Mouse (Mus musculus) neural tube, embryonic 14.5 days (tissue): ENCODE measurements around the gene Gm11627. TPM values are rescaled to one million over a fixed set of nuclear protein-coding genes. Genes with fewer than 3 reads are reported as not detected.

Source experiments
- ATAC-seq: fragments of 200-750 bp; cut with Nextera tagmentation; 2 replicates; pipeline ENCODE4 v1.8.0; 2017; ENCODE audit warnings: low read depth, mild to moderate bottlenecking, moderate TSS enrichment, moderate library complexity
- H3K27ac ChIP-seq: fragments of 300-500 bp; sonication (generic); 2 replicates; pipeline ENCODE4 v1.5.1; 2014; ENCODE audit warnings: low read depth, mild to moderate bottlenecking, control low read depth, low read length, moderate library complexity, mixed read lengths
- H3K27me3 ChIP-seq: fragments of 300-500 bp; sonication (generic); 2 replicates; pipeline ENCODE4 v1.6.1; 2014; ENCODE audit warnings: low read length; ENCODE audit not compliant: control insufficient read depth, insufficient read depth
- H3K36me3 ChIP-seq: fragments of 300-500 bp; sonication (generic); 2 replicates; pipeline ENCODE4 v1.6.1; 2014; ENCODE audit warnings: low read length, mixed read lengths; ENCODE audit not compliant: control insufficient read depth, insufficient read depth
- H3K4me1 ChIP-seq: fragments of 300-500 bp; sonication (generic); 2 replicates; pipeline ENCODE4 v1.6.1; 2014; ENCODE audit warnings: low read length; ENCODE audit not compliant: control insufficient read depth, insufficient read depth
- H3K4me2 ChIP-seq: fragments of 300-500 bp; sonication (generic); 2 replicates; pipeline ENCODE4 v1.6.1; 2014; ENCODE audit warnings: mild to moderate bottlenecking, low read depth, low read length, control low read depth
- H3K4me3 ChIP-seq: fragments of 300-500 bp; sonication (generic); 2 replicates; pipeline ENCODE4 v1.5.1; 2014; ENCODE audit warnings: low read depth, low read length, control low read depth, mixed read lengths
- H3K9ac ChIP-seq: fragments of 300-500 bp; sonication (generic); replicated peaks from 2 replicates; pipeline ENCODE4 v1.6.1; 2014; ENCODE audit warnings: low read depth, mild to moderate bottlenecking, control low read depth, low read length, mixed read lengths
- H3K9me3 ChIP-seq: fragments of 300-500 bp; sonication (generic); 2 replicates; pipeline ENCODE4 v1.6.1; 2016; ENCODE audit warnings: low read length; ENCODE audit not compliant: control insufficient read depth
- WGBS: fragments of 180-500 bp; shearing (Covaris S2); extraction: QIAGEN DNeasy Blood & Tissue Kit; methylation state at CpG from one replicate; pipeline ENCODE4 v1.1.7; 2014; 5-methylcytosine and 5-hydroxymethylcytosine counted together
- polyA plus RNA-seq: library from polyadenylated mRNA; unstranded; fragments of >200 nt; fragmentation: Nextera tagmentation; extraction: Ambion mirVana; gene quantifications from 2 replicates; pipeline ENCODE4 v1.2.1, GENCODE M21; 2014

Gm11627 gene
- polyA plus RNA-seq, 1 experiment from 2014 or later = 6.9 TPM

DNA sequence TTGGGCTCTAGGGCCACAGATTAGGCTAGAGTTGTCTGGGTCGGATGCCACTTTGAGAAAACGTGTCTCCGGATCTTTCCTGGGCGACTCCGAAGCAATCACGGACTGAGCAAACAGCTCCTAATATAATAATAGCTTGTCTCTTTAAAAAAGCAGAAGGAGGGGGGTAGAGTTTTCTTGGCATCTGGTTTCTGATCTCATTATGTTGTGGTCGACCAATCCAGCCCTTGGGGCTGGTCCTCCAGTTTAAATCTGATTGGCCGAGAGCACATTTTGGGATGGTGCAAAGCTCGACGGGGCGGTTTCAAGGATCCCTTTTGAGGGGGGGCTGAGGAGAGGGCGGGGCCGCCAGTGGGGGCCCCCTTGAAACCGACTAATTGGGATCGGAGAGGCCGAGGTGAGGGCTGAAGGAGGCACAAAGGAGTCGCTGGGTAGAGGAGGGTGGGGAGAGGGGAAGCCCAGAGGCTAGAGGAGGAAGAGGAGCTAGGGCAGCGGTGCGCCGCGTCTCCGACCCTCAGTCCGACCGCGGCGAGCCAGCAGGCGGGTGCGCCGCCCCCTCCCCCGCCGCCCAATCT, 24.8 kb upstream of the Gm11627 start, which contains the start of gene Fzd2:
TSS of gene Fzd2 (plus strand) at position 387 of the 575 bp plus-strand sequence.
- Histone ChIP-seq H3K4me1 (peaks cover 3% of the 10 kb centered on the region; the same call in 1 of the 2 replicates), H3K36me3 (no peaks in the 10 kb centered on the region), H3K9me3 (no peaks in the 10 kb centered on the region), H3K4me3 (peak within 1 kb of the TSS; percentile 64), H3K9ac (peak within 1 kb of the TSS; percentile 77), H3K4me2 (peak within 1 kb of the TSS; percentile 82), H3K27ac (peak within 1 kb of the TSS; percentile 88), H3K27me3 (no peaks in the 10 kb centered on the region)
- ATAC-seq = peak; percentile 93
- WGBS = under 1% methylated on average over 16 of the region's 31 CpGs

DNA sequence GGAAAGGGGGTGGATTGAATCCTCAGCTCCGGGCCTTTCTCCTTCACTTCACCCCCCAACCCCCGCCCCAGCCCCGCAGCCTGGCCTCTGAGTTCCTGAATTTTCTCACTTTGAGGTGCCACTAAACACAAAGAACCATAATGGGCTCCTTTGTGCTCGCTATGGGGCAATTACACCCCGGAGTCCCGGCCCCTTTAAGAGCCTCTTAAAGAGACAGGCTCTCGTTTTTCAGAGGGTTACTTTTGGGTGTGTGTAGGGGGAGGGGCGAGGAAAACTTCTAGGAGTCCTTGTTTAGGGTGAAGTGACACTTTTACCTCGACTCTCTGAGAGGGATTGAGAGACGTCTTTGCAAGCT, 24.2 kb upstream of the Gm11627 start:
- peak overlapping the region; percentile 54 for H3K9ac ChIP-seq
- peaks cover 3% of the 10 kb centered on the region; the same call in 1 of the 2 replicates for H3K4me1 ChIP-seq
- no peaks in the 10 kb centered on the region for H3K27me3 ChIP-seq
- peak overlapping the region; percentile 82 for H3K4me2 ChIP-seq
- H3K4me3 ChIP-seq = peak overlapping the region; percentile 64
- 0% methylated on average over 10 of the region's 10 CpGs for WGBS
- ATAC-seq = peak; percentile 65
- no peaks in the 10 kb centered on the region for H3K36me3 ChIP-seq
- peak overlapping the region; percentile 88 for H3K27ac ChIP-seq
- no peaks in the 10 kb centered on the region for H3K9me3 ChIP-seq

- no peak for ATAC-seq
- H3K27me3 ChIP-seq = no peaks in the 10 kb centered on the region
- peaks cover 3% of the 10 kb centered on the region; the same call in 1 of the 2 replicates for H3K4me1 ChIP-seq
- H3K36me3 ChIP-seq = no peaks in the 10 kb centered on the region
- peak overlapping the region; percentile 54 for H3K9ac ChIP-seq
- H3K9me3 ChIP-seq = no peaks in the 10 kb centered on the region
- WGBS = 2% methylated on average over 13 of the region's 13 CpGs
- peak overlapping the region; percentile 64 for H3K4me3 ChIP-seq
- H3K4me2 ChIP-seq = peak overlapping the region; percentile 82
- peak overlapping the region; percentile 88 for H3K27ac ChIP-seq
Measured at GRCm38 (mm10) chr11:102602816-102603495, 23.7 kb upstream of the Gm11627 start.

GRCm38 (mm10) chr11:102599912-102600311, 20.7 kb upstream of the Gm11627 start:
- H3K4me3 ChIP-seq = no peak overlapping the region
- no peak overlapping the region for H3K4me2 ChIP-seq
- WGBS = 87% methylated on average over 3 of the region's 3 CpGs
- H3K36me3 ChIP-seq = no peaks in the 10 kb centered on the region
- no peaks in the 10 kb centered on the region for H3K4me1 ChIP-seq
- H3K27me3 ChIP-seq = no peaks in the 10 kb centered on the region
- ATAC-seq = no peak
- H3K27ac ChIP-seq = no peak overlapping the region
- H3K9ac ChIP-seq = no peak overlapping the region
- no peaks in the 10 kb centered on the region for H3K9me3 ChIP-seq

GRCm38 (mm10) chr11:102595341-102595820, 16.1 kb upstream of the Gm11627 start:
- H3K9me3 ChIP-seq = no peaks in the 10 kb centered on the region
- H3K27me3 ChIP-seq = no peaks in the 10 kb centered on the region
- 0 out of 2 replicates have a peak overlapping the region, but pooled peaks have one; percentile 7 for H3K9ac ChIP-seq
- H3K4me1 ChIP-seq = no peaks in the 10 kb centered on the region
- no peak overlapping the region for H3K4me3 ChIP-seq
- peak; percentile 68; the same call in 1 of the 2 replicates for ATAC-seq
- H3K36me3 ChIP-seq = no peaks in the 10 kb centered on the region
- 2% methylated on average over 4 of the region's 4 CpGs for WGBS
- H3K4me2 ChIP-seq = no peak overlapping the region
- H3K27ac ChIP-seq = peak overlapping the region; percentile 34; the same call in 1 of the 2 replicates

GRCm38 (mm10) chr11:102587554-102587953, 8.3 kb upstream of the Gm11627 start:
- Histone ChIP-seq H3K9me3 (no peaks in the 10 kb centered on the region), H3K27ac (no peak overlapping the region), H3K36me3 (no peaks in the 10 kb centered on the region), H3K27me3 (no peaks in the 10 kb centered on the region), H3K9ac (no peak overlapping the region), H3K4me1 (0 out of 2 replicates have a peak, but pooled peaks cover under 1% of the 10 kb centered on the region), H3K4me3 (no peak overlapping the region), H3K4me2 (no peak overlapping the region)
- ATAC-seq = no peak
- 84% methylated on average over 3 of the region's 3 CpGs for WGBS

DNA sequence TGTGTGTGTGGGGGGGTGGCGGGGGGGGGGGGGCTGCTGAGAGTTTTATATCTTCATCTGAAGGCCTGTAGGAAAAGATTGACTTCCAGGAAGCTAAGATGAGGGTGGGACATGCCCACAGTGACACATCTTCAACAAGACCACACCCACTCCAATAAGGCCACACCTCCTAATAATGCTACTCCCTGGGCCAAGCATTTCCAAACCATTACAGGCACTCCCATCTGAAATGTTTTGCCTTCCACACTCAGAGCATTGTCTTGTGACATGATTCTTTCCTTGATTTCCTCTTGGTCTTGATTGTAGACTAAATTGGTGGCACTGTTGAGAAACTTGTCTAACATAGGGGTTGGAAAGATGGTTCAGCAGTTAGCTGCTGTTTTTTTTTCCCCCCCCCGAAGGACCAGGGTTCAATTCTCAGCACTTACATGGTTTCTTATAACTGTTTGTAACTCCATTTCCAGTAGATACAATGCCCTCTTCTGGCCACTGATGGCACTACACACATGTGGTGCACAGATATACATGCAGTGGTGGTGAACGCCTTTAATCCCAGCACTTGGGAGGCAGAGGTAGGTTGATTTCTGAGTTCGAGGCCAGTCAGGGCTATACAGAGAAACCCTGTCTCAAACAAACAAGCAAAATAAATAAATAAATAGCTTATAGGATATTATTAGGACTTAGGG, 7.3 kb upstream of the Gm11627 start:
- no peak for ATAC-seq
- Histone ChIP-seq H3K36me3 (no peaks in the 10 kb centered on the region), H3K4me3 (no peak overlapping the region), H3K9me3 (no peaks in the 10 kb centered on the region), H3K9ac (no peak overlapping the region), H3K4me1 (0 out of 2 replicates have a peak, but pooled peaks cover 5% of the 10 kb centered on the region), H3K27me3 (no peaks in the 10 kb centered on the region), H3K4me2 (no peak overlapping the region), H3K27ac (no peak overlapping the region)
- 94% methylated on average over 4 of the region's 4 CpGs for WGBS

DNA sequence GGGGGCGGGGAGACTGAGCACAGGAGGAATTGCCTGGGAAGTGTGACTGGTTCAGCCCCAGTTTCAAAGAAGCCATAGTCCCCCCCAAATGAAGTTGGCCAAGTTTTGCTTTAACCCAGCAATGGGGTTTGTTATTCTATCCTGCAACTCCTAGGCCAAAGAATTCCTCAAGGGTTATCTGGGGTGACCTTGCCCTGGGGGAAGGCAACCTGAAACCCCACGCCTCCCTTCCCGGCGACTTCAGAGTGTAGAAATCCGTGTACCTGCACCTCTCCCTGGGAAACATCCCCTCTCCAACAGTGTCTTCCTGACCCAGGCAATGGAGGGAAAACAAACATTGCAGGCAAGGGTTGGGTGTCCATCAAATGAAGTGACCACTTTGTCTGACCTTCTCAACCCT, 3.5 kb upstream of the Gm11627 start:
- Histone ChIP-seq H3K9me3 (no peaks in the 10 kb centered on the region), H3K4me1 (peaks cover 11% of the 10 kb centered on the region; the same call in 1 of the 2 replicates), H3K36me3 (no peaks in the 10 kb centered on the region), H3K27me3 (no peaks in the 10 kb centered on the region), H3K9ac (no peak overlapping the region), H3K4me2 (no peak overlapping the region), H3K27ac (no peak overlapping the region), H3K4me3 (no peak overlapping the region)
- WGBS = 23% methylated on average over 5 of the region's 5 CpGs
- ATAC-seq = no peak
